Mouse (Mus musculus) spleen, adult 2 months (tissue): ENCODE measurements around the gene Cpt1c.

Experiments
- CTCF ChIP-seq: fragments of 200-500 bp; IDR thresholded peaks from 2 replicates; pipeline ENCODE4 v1.5.1; 2011; ENCODE audit warnings: mild to moderate bottlenecking, inconsistent platforms; ENCODE audit not compliant: insufficient read depth, insufficient read length, insufficient replicate concordance; ENCODE audit errors: extremely low read depth
- POLR2A ChIP-seq: fragments of 200-500 bp; IDR thresholded peaks from 2 replicates; pipeline ENCODE4 v1.6.1; 2011; ENCODE audit warnings: low read depth, low read length, inconsistent platforms

- TF ChIP-seq POLR2A (no peak), CTCF (no peak)
These were observed at the start of gene Cpt1c for GRCm38 (mm10) chr7:44974383-44975116.
